Mouse (Mus musculus) spleen, embryonic (tissue): Measurements from ENCODE around the gene Selenom.

Source experiments
- CTCF ChIA-PET: fragments of 350-600 bp; sonication (Branson Sonifier 250); formaldehyde crosslinking; loops from one replicate; lab custom pipeline; 2022; lab: Charles Lee

Selenom gene

GRCm38 (mm10) chr11:3547047-3547446 is 32.6 kb downstream of the Selenom start:
- CTCF ChIA-PET, result no interaction called here

GRCm38 (mm10) chr11:3547969-3548368 is 33.5 kb downstream of the Selenom start:
- CTCF ChIA-PET, result no interaction called here

GRCm38 (mm10) chr11:3548564-3549295 is 34.2 kb downstream of the Selenom start:
- CTCF ChIA-PET, result no interaction called here

- CTCF ChIA-PET, result no interaction called here
Observed at GRCm38 (mm10) chr11:3549791-3550190, 35.3 kb downstream of the Selenom start.

- CTCF ChIA-PET, result no interaction called here
Observed at GRCm38 (mm10) chr11:3554976-3555375, 40.5 kb downstream of the Selenom start.

GRCm38 (mm10) chr11:3557852-3558251 is 43.4 kb downstream of the Selenom start:
- CTCF ChIA-PET, result no interaction called here

- CTCF ChIA-PET, result no interaction called here
Observed at GRCm38 (mm10) chr11:3560202-3560601, 45.7 kb downstream of the Selenom start.

GRCm38 (mm10) chr11:3563853-3564252 is 49.4 kb downstream of the Selenom start:
- CTCF ChIA-PET, result no interaction called here

GRCm38 (mm10) chr11:3564451-3564850 is 50.0 kb downstream of the Selenom start:
- CTCF ChIA-PET, result no interaction called here

GRCm38 (mm10) chr11:3566018-3566417 is 51.5 kb downstream of the Selenom start:
- CTCF ChIA-PET, result no interaction called here
